Mouse (Mus musculus) CH12.LX (cell line): ENCODE measurements around the gene Ipo7.

Experiments
- CTCF ChIP-seq, 2 experiments: IDR thresholded peaks in 1 of 2; conservative IDR thresholded peaks in 1 of 2; 2 replicates each; pipeline ENCODE4 v1.5.1; 2011 to 2012; ENCODE audit warnings: low read depth in 2 of 2, low read length in 2 of 2, improper control_type of control experiment in 1 of 2, inconsistent platforms in 1 of 2, mild to moderate bottlenecking in 1 of 2, moderate library complexity in 1 of 2
- MEF2A ChIP-seq: IDR thresholded peaks from 2 replicates; pipeline ENCODE4 v1.6.1; 2014; ENCODE audit warnings: low read depth, mild to moderate bottlenecking, inconsistent platforms, low read length, improper control_type of control experiment, borderline replicate concordance
- MXI1 ChIP-seq: IDR thresholded peaks from 2 replicates; pipeline ENCODE4 v1.6.1; 2011; ENCODE audit warnings: mild to moderate bottlenecking, low read depth, low read length, improper control_type of control experiment
- SMC3 ChIP-seq: IDR thresholded peaks from 2 replicates; pipeline ENCODE4 v1.6.1; 2011; ENCODE audit warnings: low read depth, low read length, improper control_type of control experiment
- USF1 ChIP-seq: IDR thresholded peaks from 2 replicates; pipeline ENCODE4 v1.6.1; 2014; ENCODE audit warnings: low read depth, mild to moderate bottlenecking, inconsistent platforms, low read length, improper control_type of control experiment
- ZKSCAN1 ChIP-seq: IDR thresholded peaks from 2 replicates; pipeline ENCODE4 v1.6.1; 2012; ENCODE audit warnings: low read depth, inconsistent platforms, low read length, improper control_type of control experiment, borderline replicate concordance

DNA sequence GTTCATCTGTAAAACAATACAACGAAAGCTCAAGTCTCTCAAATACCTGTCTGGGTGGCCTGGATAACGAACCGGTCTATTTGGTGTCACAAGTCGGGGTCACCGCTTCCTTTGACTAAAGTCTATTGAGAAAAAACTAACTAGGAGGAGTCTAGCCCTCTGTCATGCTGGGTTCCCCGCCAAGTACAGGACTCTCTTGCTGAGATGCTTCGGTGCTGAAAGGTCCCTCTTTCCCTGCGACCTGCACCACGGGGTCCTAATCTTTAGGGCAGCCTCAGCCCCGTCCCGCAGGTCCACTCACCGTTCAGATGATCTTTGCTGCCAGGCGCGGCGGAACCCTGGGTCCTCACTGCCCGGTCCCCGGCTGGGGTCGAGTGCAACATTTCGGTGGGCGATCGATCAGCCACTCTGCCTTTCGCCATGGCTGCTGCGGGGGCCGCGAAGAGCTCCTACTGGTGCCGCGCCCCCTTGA is 32.4 kb upstream of the Ipo7 start:
- TF ChIP-seq MXI1 (no peak), ZKSCAN1 (no peak), USF1 (no peak), SMC3 (no peak), MEF2A (no peak), CTCF (conservative IDR thresholded peaks at IDR 0.05 in 1 of 2, IDR thresholded peaks at IDR 0.05 in 1 of 2; ENCODE audit: low read depth in 2 of 2, low read length in 2 of 2) (no peak)
